Mouse (Mus musculus) liver, postnatal 0 days (tissue): ENCODE data around the gene Prrc2c.

Experiments used
- CTCF ChIP-seq: sonication (generic); IDR thresholded peaks from 2 replicates; pipeline ENCODE4 v1.5.1; 2016; ENCODE audit warnings: antibody characterized with exemption, low read depth
- EP300 ChIP-seq: IDR thresholded peaks from 2 replicates; pipeline ENCODE4 v1.6.1; 2016; ENCODE audit warnings: antibody characterized with exemption, low read depth, mild to moderate bottlenecking

DNA sequence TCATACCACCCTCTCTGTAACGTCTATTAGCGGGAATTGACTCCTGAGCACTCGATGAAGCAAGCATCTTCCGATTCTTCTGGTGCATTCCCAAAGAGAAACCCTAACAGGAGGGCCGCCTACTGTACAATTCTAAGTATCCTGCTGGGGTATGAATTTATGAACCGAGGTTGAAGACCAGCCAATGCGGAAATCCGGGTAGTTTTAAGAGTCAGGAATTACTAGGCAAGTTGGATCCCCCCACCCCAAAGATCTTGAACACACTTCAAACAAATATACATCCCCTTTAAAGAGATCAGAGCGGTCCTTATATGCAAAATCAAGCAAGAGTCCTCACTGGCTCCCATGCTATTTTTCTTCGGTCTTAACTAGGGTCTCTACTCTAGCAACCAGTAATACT, 950 bp downstream of the Prrc2c start:
- TF ChIP-seq CTCF (no peak), EP300 (no peak)
